Mouse (Mus musculus) hindbrain, embryonic 16.5 days (tissue): ENCODE results near the gene Ift172. TPM values are rescaled to one million over a fixed set of nuclear protein-coding genes. Genes with fewer than 3 reads are reported as not detected.

Experiments used
- ATAC-seq: fragments of 200-750 bp; cut with Nextera tagmentation; 2 replicates; pipeline ENCODE4 v1.8.0; 2017; ENCODE audit warnings: moderate TSS enrichment, moderate library complexity
- H3K27ac ChIP-seq: fragments of 300-500 bp; sonication (generic); 2 replicates; pipeline ENCODE4 v1.5.1; 2014; ENCODE audit warnings: low read depth, mild to moderate bottlenecking, control low read depth, low read length, moderate library complexity
- H3K27me3 ChIP-seq: fragments of 300-500 bp; sonication (generic); replicated peaks from 2 replicates; pipeline ENCODE4 v1.6.1; 2014; ENCODE audit warnings: low read length; ENCODE audit not compliant: control insufficient read depth, insufficient read depth
- H3K36me3 ChIP-seq: fragments of 300-500 bp; sonication (generic); 2 replicates; pipeline ENCODE4 v1.6.1; 2014; ENCODE audit warnings: mild to moderate bottlenecking, low read length, moderate library complexity, mixed read lengths; ENCODE audit not compliant: control insufficient read depth, insufficient read depth
- H3K4me1 ChIP-seq: fragments of 300-500 bp; sonication (generic); 2 replicates; pipeline ENCODE4 v1.6.1; 2014; ENCODE audit warnings: low read depth, low read length; ENCODE audit not compliant: control insufficient read depth, insufficient read depth
- H3K4me2 ChIP-seq: fragments of 300-500 bp; sonication (generic); 2 replicates; pipeline ENCODE4 v1.6.1; 2014; ENCODE audit warnings: mild to moderate bottlenecking, low read length, control low read depth, moderate library complexity
- H3K4me3 ChIP-seq: fragments of 300-500 bp; sonication (generic); 2 replicates; pipeline ENCODE4 v1.5.1; 2014; ENCODE audit warnings: mild to moderate bottlenecking, low read length, control low read depth, moderate library complexity
- H3K9ac ChIP-seq: fragments of 300-500 bp; sonication (generic); 2 replicates; pipeline ENCODE4 v1.6.1; 2014; ENCODE audit warnings: low read depth, mild to moderate bottlenecking, control low read depth, low read length, moderate library complexity
- H3K9me3 ChIP-seq: fragments of 300-500 bp; sonication (generic); 2 replicates; pipeline ENCODE4 v1.6.1; 2014; ENCODE audit warnings: mild to moderate bottlenecking, low read length, moderate library complexity; ENCODE audit not compliant: control insufficient read depth
- WGBS: fragments of 180-500 bp; shearing (Covaris S2); extraction: QIAGEN DNeasy Blood & Tissue Kit; methylation state at CpG from one replicate; pipeline ENCODE4 v1.1.7; 2014; 5-methylcytosine and 5-hydroxymethylcytosine counted together
- polyA plus RNA-seq: library from polyadenylated mRNA; unstranded; fragments of >200 nt; fragmentation: Nextera tagmentation; extraction: Ambion mirVana; gene quantifications from 2 replicates; pipeline ENCODE4 v1.2.1, GENCODE M21; 2015

Gene Ift172
- polyA plus RNA-seq, 1 experiment from 2014 or later: 31.5 TPM

- ATAC-seq: no peak
- WGBS: 65% methylated on average over 1 of the region's 1 CpGs
- no peaks in the 10 kb centered on the region for H3K4me1 ChIP-seq
Measured at GRCm38 (mm10) chr5:31226641-31227040, 64.3 kb downstream of the Ift172 start.

GRCm38 (mm10) chr5:31222696-31223095 is 68.2 kb downstream of the Ift172 start:
- no peak overlapping the region for H3K9ac ChIP-seq
- peaks cover 7% of the 10 kb centered on the region for H3K4me1 ChIP-seq
- H3K36me3 ChIP-seq: no peaks in the 10 kb centered on the region
- no peak overlapping the region for H3K27ac ChIP-seq
- no peaks in the 10 kb centered on the region; the same call in 1 of the 2 replicates for H3K27me3 ChIP-seq
- no peak overlapping the region for H3K4me2 ChIP-seq
- H3K9me3 ChIP-seq: no peaks in the 10 kb centered on the region
- no peak for ATAC-seq
- 97% methylated on average over 9 of the region's 9 CpGs for WGBS
- H3K4me3 ChIP-seq: no peak overlapping the region

More at GRCm38 (mm10) chr5:31226641-31227040, 64.3 kb downstream of the Ift172 start:
- Histone ChIP-seq H3K27ac (no peak overlapping the region), H3K36me3 (no peaks in the 10 kb centered on the region), H3K9ac (no peak overlapping the region), H3K4me3 (no peak overlapping the region), H3K27me3 (no peaks in the 10 kb centered on the region; the same call in 1 of the 2 replicates), H3K9me3 (no peaks in the 10 kb centered on the region), H3K4me2 (no peak overlapping the region)

GRCm38 (mm10) chr5:31221304-31221945 is 69.5 kb downstream of the Ift172 start:
- peak overlapping the region; percentile 100 for H3K4me3 ChIP-seq
- no peaks in the 10 kb centered on the region for H3K9me3 ChIP-seq

DNA sequence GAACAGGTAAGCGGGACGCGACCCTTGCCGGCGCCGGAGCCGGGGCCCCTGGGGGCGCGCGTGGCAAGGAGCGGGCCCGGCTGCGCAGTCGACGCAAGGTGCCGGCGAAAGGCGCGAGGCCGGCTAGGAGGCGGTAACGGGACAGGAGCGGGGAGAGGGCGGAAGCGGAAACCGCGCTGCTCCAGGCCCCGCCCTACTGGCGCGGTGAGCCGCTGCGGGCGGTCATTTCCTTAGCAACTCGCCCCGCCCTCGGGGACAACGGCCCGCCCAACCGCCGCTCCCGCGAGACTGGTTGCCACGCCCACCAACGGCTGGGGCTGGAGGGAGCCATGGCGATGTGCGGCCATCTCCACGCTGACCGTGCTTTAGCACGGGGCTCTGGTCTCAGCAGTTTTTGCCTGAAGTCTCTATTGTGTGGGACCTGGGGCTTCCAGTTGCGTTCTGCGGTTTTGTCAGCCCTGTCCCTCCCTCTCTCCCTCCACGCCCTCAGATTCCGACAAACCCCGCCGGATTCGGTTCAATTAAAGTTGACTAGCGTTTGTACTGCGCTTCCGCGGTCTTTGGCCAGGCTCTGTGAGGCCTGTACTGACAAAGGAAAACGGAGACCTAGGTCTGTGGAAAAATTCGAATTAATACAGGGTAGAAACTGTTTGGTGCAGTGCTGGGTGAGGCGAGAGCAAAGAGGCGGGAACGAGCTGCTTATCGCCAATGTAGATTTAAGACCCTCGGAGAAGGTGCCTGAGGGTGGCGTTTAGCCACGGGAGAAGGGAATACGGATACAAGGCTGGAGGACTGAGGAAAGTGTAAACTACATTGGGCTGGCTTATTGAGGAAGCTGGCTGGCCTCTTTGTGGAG is 70.2 kb downstream of the Ift172 start, which contains the start of gene Ppm1g:
Gene Ppm1g, minus strand, starts transcription at position 240 of the 856 bp plus-strand sequence.
- peak within 1 kb of the TSS; percentile 100 for H3K4me3 ChIP-seq
- peak within 1 kb of the TSS; percentile 93 for H3K9ac ChIP-seq
- no peaks in the 10 kb centered on the region; the same call in 1 of the 2 replicates for H3K27me3 ChIP-seq
- peak within 1 kb of the TSS; percentile 92 for H3K27ac ChIP-seq
- under 1% methylated on average over 44 of the region's 70 CpGs for WGBS
- no peaks in the 10 kb centered on the region for H3K36me3 ChIP-seq
- peak within 1 kb of the TSS; percentile 82 for H3K4me2 ChIP-seq
- no peaks in the 10 kb centered on the region for H3K9me3 ChIP-seq
- ATAC-seq: peak; percentile 94
- H3K4me1 ChIP-seq: peaks cover 7% of the 10 kb centered on the region

More at GRCm38 (mm10) chr5:31221304-31221945, 69.5 kb downstream of the Ift172 start:
- no peaks in the 10 kb centered on the region for H3K36me3 ChIP-seq
- peak; percentile 57 for ATAC-seq
- H3K9ac ChIP-seq: peak overlapping the region; percentile 93
- 9% methylated on average over 11 of the region's 11 CpGs for WGBS
- no peaks in the 10 kb centered on the region; the same call in 1 of the 2 replicates for H3K27me3 ChIP-seq
- H3K4me1 ChIP-seq: peaks cover 7% of the 10 kb centered on the region
- H3K27ac ChIP-seq: peak overlapping the region; percentile 92
- peak overlapping the region; percentile 82 for H3K4me2 ChIP-seq

GRCm38 (mm10) chr5:31219911-31220447 is 70.9 kb downstream of the Ift172 start:
- Histone ChIP-seq H3K9ac (peak overlapping the region; percentile 93), H3K27ac (peak overlapping the region; percentile 92), H3K36me3 (no peaks in the 10 kb centered on the region), H3K27me3 (no peaks in the 10 kb centered on the region), H3K4me2 (peak overlapping the region; percentile 82), H3K9me3 (no peaks in the 10 kb centered on the region), H3K4me1 (peaks cover 7% of the 10 kb centered on the region), H3K4me3 (peak overlapping the region; percentile 100)
- ATAC-seq: no peak
- under 1% methylated on average over 39 of the region's 40 CpGs for WGBS

GRCm38 (mm10) chr5:31219474-31219873 is 71.4 kb downstream of the Ift172 start:
- H3K36me3 ChIP-seq: no peaks in the 10 kb centered on the region
- H3K27ac ChIP-seq: peak overlapping the region; percentile 92
- H3K27me3 ChIP-seq: no peaks in the 10 kb centered on the region
- peak overlapping the region; percentile 93 for H3K9ac ChIP-seq
- peaks cover 7% of the 10 kb centered on the region for H3K4me1 ChIP-seq
- no peaks in the 10 kb centered on the region for H3K9me3 ChIP-seq
- H3K4me3 ChIP-seq: peak overlapping the region; percentile 100
- ATAC-seq: no peak
- peak overlapping the region; percentile 82 for H3K4me2 ChIP-seq
- WGBS: 1% methylated on average over 11 of the region's 11 CpGs

- H3K9ac ChIP-seq: peak overlapping the region; percentile 31; the same call in 1 of the 2 replicates
- no peak for ATAC-seq
Measured at GRCm38 (mm10) chr5:31219070-31219469, 71.8 kb downstream of the Ift172 start.

GRCm38 (mm10) chr5:31218294-31218693 is 72.6 kb downstream of the Ift172 start:
- 59% methylated on average over 6 of the region's 7 CpGs for WGBS
- H3K4me3 ChIP-seq: no peak overlapping the region

More at GRCm38 (mm10) chr5:31219070-31219469, 71.8 kb downstream of the Ift172 start:
- peak overlapping the region; percentile 82 for H3K4me2 ChIP-seq
- no peak overlapping the region for H3K27ac ChIP-seq
- H3K4me1 ChIP-seq: peaks cover 7% of the 10 kb centered on the region
- WGBS: 2% methylated on average over 2 of the region's 2 CpGs
- H3K27me3 ChIP-seq: no peaks in the 10 kb centered on the region
- no peaks in the 10 kb centered on the region for H3K9me3 ChIP-seq
- peak overlapping the region; percentile 100 for H3K4me3 ChIP-seq
- H3K36me3 ChIP-seq: no peaks in the 10 kb centered on the region

More at GRCm38 (mm10) chr5:31218294-31218693, 72.6 kb downstream of the Ift172 start:
- H3K4me1 ChIP-seq: peaks cover 7% of the 10 kb centered on the region
- no peak for ATAC-seq
- no peak overlapping the region for H3K27ac ChIP-seq
- H3K9ac ChIP-seq: no peak overlapping the region
- H3K27me3 ChIP-seq: no peaks in the 10 kb centered on the region
- H3K4me2 ChIP-seq: peak overlapping the region; percentile 17; the same call in 1 of the 2 replicates
- H3K36me3 ChIP-seq: no peaks in the 10 kb centered on the region
- H3K9me3 ChIP-seq: no peaks in the 10 kb centered on the region
